Mouse (Mus musculus) ovary, postnatal 36 days (tissue): ENCODE results near the gene Trir.

Experiments used
- DNase-seq: peaks from one replicate; pipeline ENCODE4 v3.0.0; 2022; ENCODE audit warnings: low spot score, mixed read lengths

The Trir gene

GRCm38 (mm10) chr8:84994375-84994774 lies 32.2 kb upstream of the Trir start:
- DNase-seq, result no peak

GRCm38 (mm10) chr8:84995680-84996079 lies 30.9 kb upstream of the Trir start:
- no peak for DNase-seq

- DNase-seq, result no peak
Measured at GRCm38 (mm10) chr8:84996978-84997377, 29.6 kb upstream of the Trir start.

GRCm38 (mm10) chr8:84997649-84998295 lies 28.9 kb upstream of the Trir start:
- peak; percentile 86 for DNase-seq

DNA sequence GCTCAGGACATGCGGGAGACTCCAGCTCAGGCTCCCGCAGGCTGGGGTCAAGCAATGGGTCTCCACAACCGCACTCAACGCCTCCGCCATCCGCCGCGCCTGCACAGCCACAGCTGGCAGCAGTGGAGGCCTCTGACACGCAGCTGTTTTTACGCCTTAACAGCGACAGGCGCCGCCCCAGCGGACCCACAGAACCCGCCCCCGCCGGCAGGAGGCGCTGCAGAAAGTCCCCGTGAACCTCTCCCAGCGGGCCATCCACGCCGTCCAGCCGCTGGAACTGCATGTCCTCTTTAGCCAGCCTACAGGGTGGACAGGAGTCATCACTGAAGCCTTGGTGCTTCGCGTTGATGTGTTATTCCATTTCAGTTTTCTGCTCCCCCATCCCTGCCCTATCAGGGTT lies 18.9 kb upstream of the Trir start:
- peak; percentile 36 for DNase-seq

DNA sequence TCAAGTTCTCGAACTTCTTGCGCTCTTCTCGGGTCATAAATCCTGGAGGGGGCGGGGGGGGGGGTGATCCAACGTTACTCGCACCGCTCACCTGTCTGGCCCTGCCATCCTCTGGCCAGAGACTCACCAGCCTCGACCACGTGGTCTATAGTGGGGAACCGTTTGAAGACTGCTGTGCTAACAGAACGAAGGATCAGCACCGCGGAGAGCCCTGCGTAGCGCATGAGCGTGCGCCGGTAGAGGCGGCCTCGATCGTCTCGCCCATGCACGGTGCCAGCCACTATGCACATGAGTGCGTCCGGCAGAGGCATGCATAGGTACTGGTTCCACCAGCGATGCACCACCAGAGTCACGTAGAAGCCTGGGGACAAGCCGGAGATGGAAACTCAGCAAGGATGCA lies 15.4 kb upstream of the Trir start:
- no peak for DNase-seq

- DNase-seq, result peak; percentile 62
Measured at GRCm38 (mm10) chr8:85013230-85013840, 13.3 kb upstream of the Trir start.

DNA sequence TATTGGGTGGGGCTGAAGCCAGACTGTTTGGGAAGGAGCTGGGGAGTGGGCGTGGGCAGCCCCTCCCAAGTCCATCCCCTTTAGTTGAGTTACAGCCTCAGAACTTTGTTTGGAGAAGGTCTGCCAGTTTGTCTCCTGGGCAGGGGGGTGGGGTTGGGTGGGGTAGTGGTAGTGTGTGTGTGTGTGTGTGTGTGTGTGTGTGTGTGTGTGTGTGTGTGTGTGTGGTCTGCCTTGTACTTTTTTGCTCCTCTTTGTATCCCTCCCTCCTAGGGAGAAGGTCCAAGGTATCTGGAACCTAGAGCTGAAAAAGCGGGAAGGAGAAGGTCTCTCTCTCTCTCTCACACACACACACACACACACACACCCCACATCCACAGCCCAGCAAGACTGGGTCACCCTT lies 12.2 kb upstream of the Trir start, which contains the start of gene Best2:
Best2 (minus strand) TSS at position 101 of the 400 bp plus-strand sequence.
- DNase-seq, result no peak

- DNase-seq, result no peak
Measured at GRCm38 (mm10) chr8:85016724-85017123, 9.9 kb upstream of the Trir start.

GRCm38 (mm10) chr8:85017209-85017608 lies 9.4 kb upstream of the Trir start:
- no peak for DNase-seq

- DNase-seq, result no peak
Measured at GRCm38 (mm10) chr8:85021514-85022055, 5.0 kb upstream of the Trir start.

DNA sequence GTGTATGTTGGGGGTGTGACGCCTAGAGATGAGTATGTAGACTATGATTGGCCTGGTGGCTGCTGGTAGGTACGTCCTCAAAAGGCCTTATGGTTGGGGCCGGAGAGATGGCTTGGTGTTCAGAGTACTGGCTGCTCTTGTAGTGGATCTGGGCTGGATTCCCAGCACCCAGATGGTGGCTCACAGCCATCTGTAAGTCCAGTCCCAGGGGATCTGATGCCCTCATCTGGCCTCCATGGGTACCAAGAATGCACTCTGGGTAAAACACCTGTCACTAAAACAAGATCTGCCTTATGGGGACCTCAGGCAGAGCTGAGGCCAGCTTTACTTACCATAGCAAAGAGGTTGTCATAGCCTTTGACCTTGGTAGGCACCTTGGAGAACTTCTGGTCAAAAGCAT lies 2.8 kb upstream of the Trir start:
- DNase-seq, result no peak

- peak; percentile 71 for DNase-seq
Measured at GRCm38 (mm10) chr8:85025098-85025932, 1.3 kb upstream of the Trir start, which contains the start of gene Asna1. Gene Asna1 (minus strand): TSS chr8:85025281.

DNA sequence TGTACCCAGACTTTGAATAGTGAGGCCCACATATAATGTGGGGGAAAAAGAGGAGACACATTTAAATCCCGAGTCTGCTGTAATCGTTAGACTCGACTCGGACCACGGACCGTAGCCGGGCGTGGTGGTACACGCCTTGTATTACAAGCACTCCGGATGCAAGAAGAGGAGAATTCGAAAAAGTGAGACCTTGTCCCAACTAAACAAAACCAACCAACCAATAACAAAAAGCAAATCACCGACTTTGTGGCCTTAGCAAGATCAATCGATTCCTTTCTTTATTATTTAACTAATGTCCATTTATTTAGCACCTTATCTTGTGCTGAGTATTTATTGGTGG lies 863 bp downstream of the Trir start:
- no peak for DNase-seq

DNA sequence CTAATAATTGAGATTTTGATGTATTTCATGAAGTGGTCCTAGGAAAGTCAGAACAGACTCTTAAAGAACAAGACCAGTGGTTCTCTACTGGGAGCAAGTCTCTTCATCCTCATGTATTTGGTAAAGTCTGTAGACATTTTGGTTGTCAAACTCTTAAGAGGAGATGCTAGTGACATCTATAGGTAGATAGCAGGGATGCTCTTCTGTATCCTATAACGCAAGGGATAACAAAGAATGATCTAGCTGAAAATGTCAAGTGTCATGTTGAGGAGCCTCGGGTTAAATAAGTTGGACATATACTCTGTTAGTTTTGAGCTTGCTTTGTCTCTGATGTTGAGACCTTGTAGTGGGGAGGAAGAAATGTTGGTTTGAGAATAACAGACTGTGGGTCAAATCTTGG lies 1.3 kb downstream of the Trir start:
- DNase-seq, result no peak

DNA sequence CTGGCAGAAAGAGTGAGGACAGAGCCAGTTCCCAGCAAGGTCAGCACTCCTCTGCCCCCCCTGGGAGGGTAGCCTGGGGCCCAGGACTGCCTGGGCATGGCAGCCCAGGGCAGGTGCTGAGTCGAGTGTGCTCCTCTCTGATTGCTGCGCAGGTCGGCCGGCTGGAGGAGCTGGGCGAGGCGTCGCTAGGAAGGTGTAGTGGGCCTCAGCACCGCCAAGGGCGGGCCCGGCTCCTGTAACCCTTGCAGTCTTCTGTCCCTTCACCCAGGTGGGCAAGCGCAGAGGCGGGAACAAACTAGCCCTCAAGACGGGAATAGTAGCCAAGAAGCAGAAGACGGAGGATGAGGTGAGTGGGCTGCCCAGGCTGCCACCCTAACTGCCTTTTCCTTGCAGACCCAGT lies 2.6 kb downstream of the Trir start:
- no peak for DNase-seq

- DNase-seq, result no peak
Measured at GRCm38 (mm10) chr8:85032622-85033311, 6.1 kb downstream of the Trir start.

DNA sequence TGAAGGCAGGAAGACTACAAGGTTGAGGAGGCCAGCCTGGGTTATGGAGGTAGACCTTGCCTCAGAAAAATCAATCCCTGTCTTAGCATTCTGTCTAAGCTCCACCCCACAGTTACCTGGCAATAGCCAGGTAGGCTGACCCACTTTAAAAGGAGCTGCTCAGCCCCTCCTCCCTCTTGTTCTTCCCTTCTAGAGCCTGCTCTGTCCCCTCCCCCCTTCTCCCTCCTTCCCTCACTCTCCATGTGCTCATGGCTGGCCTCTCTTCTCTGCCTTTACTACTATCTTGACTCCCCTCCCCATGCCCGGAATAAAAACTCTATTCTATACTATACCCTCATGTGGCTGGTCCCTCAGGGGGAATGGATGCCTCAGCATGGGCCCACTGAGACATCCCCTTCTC lies 7.2 kb downstream of the Trir start:
- DNase-seq, result no peak

DNA sequence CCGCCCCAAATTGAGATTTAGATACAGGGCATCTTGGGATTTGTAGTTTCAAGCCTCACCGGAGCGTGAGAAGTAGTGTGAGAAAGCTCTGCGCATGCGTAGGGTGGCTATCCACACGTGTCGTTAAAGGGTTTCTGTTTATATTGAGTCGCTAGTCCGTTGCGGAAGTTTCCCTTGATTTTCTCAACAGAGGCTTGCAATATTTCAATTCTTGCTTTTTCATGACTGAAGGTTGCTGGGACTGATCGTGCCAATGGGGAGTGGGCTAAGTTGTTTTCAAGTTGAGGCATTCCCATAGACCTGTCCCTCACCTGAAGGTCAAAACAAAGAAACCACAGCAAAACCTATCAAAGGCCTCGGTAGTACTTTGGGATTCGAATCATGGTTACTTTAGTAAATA lies 8.1 kb downstream of the Trir start:
- peak; percentile 65 for DNase-seq

DNA sequence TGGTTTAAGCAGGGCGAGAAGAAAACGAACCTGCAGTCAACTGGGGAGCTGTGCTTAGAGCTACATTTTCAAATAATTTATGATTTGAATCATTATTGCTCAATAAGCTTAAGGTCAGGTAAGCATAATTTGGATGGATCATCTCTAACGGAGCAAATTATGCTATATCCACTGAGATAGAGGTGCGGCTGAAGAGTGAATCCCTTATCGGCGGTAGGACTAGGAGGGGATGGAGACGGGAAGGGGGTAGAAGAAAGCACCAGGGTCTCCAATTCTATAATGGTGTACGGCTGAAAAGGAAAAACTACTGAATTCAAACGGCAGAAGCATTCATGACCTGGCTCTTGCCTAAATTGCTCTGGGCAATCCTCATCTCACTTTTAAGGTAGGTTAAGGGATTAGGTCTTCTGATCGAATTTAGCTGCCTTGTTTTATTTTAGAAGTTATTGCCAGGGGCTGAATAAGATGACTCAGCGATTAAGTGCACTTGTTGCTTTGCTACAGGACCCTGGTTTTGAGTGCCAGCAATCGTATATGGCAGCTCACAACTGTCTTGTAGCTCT lies 8.6 kb downstream of the Trir start:
- DNase-seq, result no peak

- peak; percentile 26 for DNase-seq
Measured at GRCm38 (mm10) chr8:85035728-85036310, 9.2 kb downstream of the Trir start.

- DNase-seq, result no peak
Measured at GRCm38 (mm10) chr8:85036381-85036717, 9.7 kb downstream of the Trir start.
